Mouse (Mus musculus): Measurements from ENCODE around the gene Gys1. TPM values are rescaled to one million over a fixed set of nuclear protein-coding genes. Genes with fewer than 3 reads are reported as not detected.

Gene Gys1
- total and polyA plus RNA-seq, 3 experiments, result 14.0 to 27.2 (median 23.9) TPM

- in situ Hi-C loops (cut with MboI; ENCODE audit: low pct_ligation_motif_present, low pct_unique_long_range_greater_than_20kb, low sequenced_read_pairs) (no loop called here), dilution Hi-C loops (cut with MboI; ENCODE audit: extremely low pct_ligation_motif_present, extremely low pct_unique_long_range_greater_than_20kb, low sequenced_read_pairs) (no loop called here)
- Histone ChIP-seq H3K36me3 (replicated peaks in 1 of 2; ENCODE audit: control insufficient read depth in 1 of 2, insufficient read depth in 1 of 2, low read length in 1 of 2) (peaks cover 35 to 64% of the 10 kb centered on the region in 2 experiments), H3K9ac (ENCODE audit: insufficient read depth, low read depth) (no peak overlapping the region), H3K27me3 (replicated peaks) (no peaks in the 10 kb centered on the region), H3K9me3 (replicated peaks; ENCODE audit: low read length) (no peaks in the 10 kb centered on the region), H3K27ac (ENCODE audit: insufficient read depth, low read depth) (no peak overlapping the region), H3K79me2 (replicated peaks; ENCODE audit: control insufficient read depth, extremely low read depth, insufficient read depth, poor library complexity, severe bottlenecking) (no peaks in the 10 kb centered on the region), H3K4me1 (ENCODE audit: control insufficient read depth in 1 of 2, insufficient read depth in 2 of 2) (peaks cover 2 to 16% of the 10 kb centered on the region in 2 experiments), H3K4me3 (replicated peaks in 1 of 3; ENCODE audit: low read depth in 2 of 3, low read length in 2 of 3, poor library complexity in 1 of 3) (no peak overlapping the region), H3K4me2 (ENCODE audit: insufficient read depth, low read depth, poor library complexity, severe bottlenecking) (no peak overlapping the region)
- DNase-seq (ENCODE audit: extremely low read depth), result no peak
- TF ChIP-seq EP300 (IDR thresholded peaks at IDR 0.05; ENCODE audit: low read length) (no peak), HCFC1 (IDR thresholded peaks at IDR 0.05; ENCODE audit: low read depth, low read length) (peak; percentile 61), TCF12 (IDR thresholded peaks at IDR 0.05; ENCODE audit: low read depth, low read length) (no peak)
Measured at GRCm38 (mm10) chr7:45446589-45446988, 11.9 kb downstream of the Gys1 start.

- TF ChIP-seq NRF1 (IDR thresholded peaks at IDR 0.05; ENCODE audit: low read depth, low read length), result no peak
- TF ChIP-seq CHD2 (IDR thresholded peaks at IDR 0.05; ENCODE audit: low read length), result 0 out of 2 replicates have a peak, but pooled peaks have one; percentile 53
- peak; percentile 12 to 56; a peak in 2 of 4 replicates for TF ChIP-seq CTCF (conservative IDR thresholded peaks at IDR 0.05 in 1 of 2, IDR thresholded peaks at IDR 0.05 in 1 of 2; ENCODE audit: low read depth in 2 of 2, low read length in 2 of 2)
- no peak for TF ChIP-seq USF2 (conservative IDR thresholded peaks at IDR 0.05; ENCODE audit: low read depth, low read length)
- TF ChIP-seq SMC3 (IDR thresholded peaks at IDR 0.05; ENCODE audit: low read depth, low read length), result peak; percentile 22
- 0 out of 2 replicates have a peak, but pooled peaks have one; percentile 20 for TF ChIP-seq SIN3A (IDR thresholded peaks at IDR 0.05; ENCODE audit: low read length)
- TF ChIP-seq ETS1 (conservative IDR thresholded peaks at IDR 0.05; ENCODE audit: low read depth, low read length), result no peak
- peak; percentile 35 for TF ChIP-seq RAD21 (IDR thresholded peaks at IDR 0.05; ENCODE audit: low read depth, low read length)
- TF ChIP-seq HCFC1 (IDR thresholded peaks at IDR 0.05; ENCODE audit: low read depth, low read length), result peak; percentile 67
- no peak for TF ChIP-seq MAX (IDR thresholded peaks at IDR 0.05; ENCODE audit: low read length)
- Histone ChIP-seq H3K27ac (ENCODE audit: insufficient read depth, low read depth) (no peak overlapping the region), H3K4me2 (ENCODE audit: insufficient read depth, low read depth, poor library complexity, severe bottlenecking) (peak overlapping the region; percentile 8; the same call in 1 of the 2 replicates), H3K79me2 (replicated peaks; ENCODE audit: control insufficient read depth, extremely low read depth, insufficient read depth, poor library complexity, severe bottlenecking) (no peaks in the 10 kb centered on the region), H3K4me3 (replicated peaks in 1 of 3; ENCODE audit: low read depth in 2 of 3, low read length in 2 of 3, poor library complexity in 1 of 3) (peak overlapping the region in 2 of 3 experiments; percentile 44 to 54), H3K9ac (ENCODE audit: insufficient read depth, low read depth) (peak overlapping the region; percentile 53; the same call in 1 of the 2 replicates), H3K4me1 (ENCODE audit: control insufficient read depth in 1 of 2, insufficient read depth in 2 of 2) (peaks cover 2 to 19% of the 10 kb centered on the region in 2 experiments), H3K9me3 (replicated peaks; ENCODE audit: low read length) (no peaks in the 10 kb centered on the region), H3K36me3 (replicated peaks in 1 of 2; ENCODE audit: control insufficient read depth in 1 of 2, insufficient read depth in 1 of 2, low read length in 1 of 2) (peaks cover 37 to 68% of the 10 kb centered on the region in 2 experiments), H3K27me3 (replicated peaks) (no peaks in the 10 kb centered on the region)
- in situ Hi-C loops (cut with MboI; ENCODE audit: low pct_ligation_motif_present, low pct_unique_long_range_greater_than_20kb, low sequenced_read_pairs) (no loop called here), dilution Hi-C loops (cut with MboI; ENCODE audit: extremely low pct_ligation_motif_present, extremely low pct_unique_long_range_greater_than_20kb, low sequenced_read_pairs) (no loop called here)
- no peak for DNase-seq (ENCODE audit: extremely low read depth)
Measured at GRCm38 (mm10) chr7:45447325-45447990, 12.8 kb downstream of the Gys1 start.

- H3K27ac ChIP-seq (ENCODE audit: insufficient read depth, low read depth), result no peak overlapping the region
- H3K9ac ChIP-seq (ENCODE audit: insufficient read depth, low read depth), result no peak overlapping the region
Measured at GRCm38 (mm10) chr7:45449974-45450373, 15.3 kb downstream of the Gys1 start.

More at GRCm38 (mm10) chr7:45449974-45450373, 15.3 kb downstream of the Gys1 start:
- in situ Hi-C loops (cut with MboI; ENCODE audit: low pct_ligation_motif_present, low pct_unique_long_range_greater_than_20kb, low sequenced_read_pairs), result no loop called here
- H3K4me1 ChIP-seq (ENCODE audit: control insufficient read depth in 1 of 2, insufficient read depth in 2 of 2), result peaks cover 2 to 19% of the 10 kb centered on the region in 2 experiments
- no peak overlapping the region for H3K4me2 ChIP-seq (ENCODE audit: insufficient read depth, low read depth, poor library complexity, severe bottlenecking)
- H3K79me2 ChIP-seq (replicated peaks; ENCODE audit: control insufficient read depth, extremely low read depth, insufficient read depth, poor library complexity, severe bottlenecking), result no peaks in the 10 kb centered on the region
- dilution Hi-C loops (cut with MboI; ENCODE audit: extremely low pct_ligation_motif_present, extremely low pct_unique_long_range_greater_than_20kb, low sequenced_read_pairs), result no loop called here
- no peak for DNase-seq (ENCODE audit: extremely low read depth)
- H3K36me3 ChIP-seq (replicated peaks in 1 of 2; ENCODE audit: control insufficient read depth in 1 of 2, insufficient read depth in 1 of 2, low read length in 1 of 2), result peaks cover 30 to 62% of the 10 kb centered on the region in 2 experiments
- no peak overlapping the region for H3K4me3 ChIP-seq (replicated peaks in 1 of 3; ENCODE audit: low read depth in 2 of 3, low read length in 2 of 3, poor library complexity in 1 of 3)
- H3K9me3 ChIP-seq (replicated peaks; ENCODE audit: low read length), result no peaks in the 10 kb centered on the region
- TF ChIP-seq JUND (conservative IDR thresholded peaks at IDR 0.05; ENCODE audit: low read depth, low read length) (no peak), TCF12 (IDR thresholded peaks at IDR 0.05; ENCODE audit: low read depth, low read length) (no peak), SMC3 (IDR thresholded peaks at IDR 0.05; ENCODE audit: low read depth, low read length) (no peak), MAX (IDR thresholded peaks at IDR 0.05; ENCODE audit: low read length) (no peak), ZNF384 (IDR thresholded peaks at IDR 0.05; ENCODE audit: low read depth, low read length) (no peak), JUN (IDR thresholded peaks at IDR 0.05; ENCODE audit: insufficient read depth, low read depth, low read length) (no peak), UBTF (IDR thresholded peaks at IDR 0.05; ENCODE audit: low read depth, low read length) (no peak), MAFK (IDR thresholded peaks at IDR 0.05; ENCODE audit: insufficient replicate concordance, low read length) (no peak), ZKSCAN1 (IDR thresholded peaks at IDR 0.05; ENCODE audit: borderline replicate concordance, low read depth, low read length) (no peak), HCFC1 (IDR thresholded peaks at IDR 0.05; ENCODE audit: low read depth, low read length) (no peak), RCOR1 (conservative IDR thresholded peaks at IDR 0.05; ENCODE audit: low read depth, low read length) (no peak), TBP (conservative IDR thresholded peaks at IDR 0.05; ENCODE audit: low read depth, low read length) (no peak), RAD21 (IDR thresholded peaks at IDR 0.05; ENCODE audit: low read depth, low read length) (no peak), SIN3A (IDR thresholded peaks at IDR 0.05; ENCODE audit: low read length) (no peak), CHD2 (IDR thresholded peaks at IDR 0.05; ENCODE audit: low read length) (no peak), POLR2AphosphoS2 (IDR thresholded peaks at IDR 0.05; ENCODE audit: low read depth, low read length) (no peak), KAT2A (IDR thresholded peaks at IDR 0.05; ENCODE audit: insufficient replicate concordance, low read length) (no peak)
- no peaks in the 10 kb centered on the region for H3K27me3 ChIP-seq (replicated peaks)

Measured in CH12.LX (cell line).